Mouse (Mus musculus) cerebellum, postnatal 25 days (tissue): ENCODE measurements around the gene Zmynd8.

Experiments
- DNase-seq, 2 experiments: peaks; one replicate each; pipeline ENCODE4 v3.0.0; 2021; ENCODE audit warnings: mixed read lengths in 2 of 2

Gene Zmynd8

DNA sequence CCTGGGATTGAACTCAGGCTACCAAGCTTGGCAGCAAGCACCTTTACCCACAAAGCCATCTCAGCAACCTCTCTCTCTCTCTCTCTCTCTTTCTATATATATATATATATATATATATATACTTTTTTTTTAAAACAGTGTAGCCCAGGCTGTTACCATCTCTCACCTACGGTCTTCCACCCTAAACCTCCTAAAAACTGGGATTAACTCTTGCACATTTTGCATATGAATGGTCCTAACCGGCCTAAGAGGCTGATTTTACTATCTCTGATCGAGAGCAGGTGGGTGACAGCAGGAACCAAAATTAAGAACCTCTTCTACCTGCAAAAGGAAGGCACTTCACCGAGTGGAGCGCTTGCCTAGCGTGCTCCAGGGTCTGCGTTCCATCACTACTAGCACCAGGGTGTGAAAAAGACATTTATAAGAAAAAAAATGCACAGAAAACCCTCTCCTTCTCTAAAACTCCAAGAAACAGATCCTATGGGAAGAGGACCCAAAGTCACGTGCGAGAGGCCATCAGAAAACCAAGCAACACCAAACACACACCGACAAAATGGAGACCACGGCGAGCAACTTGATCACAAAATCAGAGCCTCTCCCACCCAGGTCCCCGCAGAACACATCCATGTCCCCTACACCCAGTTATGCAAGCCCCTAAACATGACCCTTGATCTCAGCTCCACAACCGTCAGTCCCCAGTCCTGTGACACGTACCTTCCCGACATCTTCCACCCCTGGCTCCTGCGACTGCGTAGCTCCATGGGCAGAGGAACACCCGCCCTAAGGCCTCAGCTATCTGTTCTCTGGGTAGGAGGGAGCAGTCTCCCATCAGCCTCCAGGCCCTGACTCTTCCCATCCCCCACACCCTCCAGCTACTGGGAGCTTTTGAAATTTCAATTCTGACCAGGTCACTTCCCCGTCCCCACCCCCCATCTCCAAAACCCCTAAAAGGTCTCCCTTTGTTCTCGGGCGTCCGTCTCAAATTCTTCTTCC is at the start of gene Zmynd8:
Gene Zmynd8, minus strand, starts transcription at position 815 of the 993 bp plus-strand sequence.
- no peak for DNase-seq

DNA sequence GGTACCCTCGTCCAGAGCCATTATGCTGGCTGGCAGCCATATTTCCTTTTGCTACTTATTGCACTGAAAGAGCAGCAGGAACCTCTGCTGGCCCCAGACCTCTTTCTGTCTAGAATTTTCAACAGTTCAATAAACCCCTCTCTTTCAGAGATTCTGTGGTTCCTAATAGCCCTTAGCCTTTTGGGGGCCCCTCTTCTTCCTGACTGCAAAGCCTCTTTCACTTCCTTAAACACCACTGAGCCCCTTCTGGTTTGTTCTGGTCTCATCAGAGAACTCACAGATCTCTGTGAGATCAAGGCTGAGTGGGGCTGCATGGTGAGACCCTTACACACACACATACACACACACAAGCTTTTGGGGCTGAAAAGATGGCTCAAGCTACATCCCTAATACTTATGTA is 49.2 kb upstream of the Zmynd8 start:
- no peak for DNase-seq

DNA sequence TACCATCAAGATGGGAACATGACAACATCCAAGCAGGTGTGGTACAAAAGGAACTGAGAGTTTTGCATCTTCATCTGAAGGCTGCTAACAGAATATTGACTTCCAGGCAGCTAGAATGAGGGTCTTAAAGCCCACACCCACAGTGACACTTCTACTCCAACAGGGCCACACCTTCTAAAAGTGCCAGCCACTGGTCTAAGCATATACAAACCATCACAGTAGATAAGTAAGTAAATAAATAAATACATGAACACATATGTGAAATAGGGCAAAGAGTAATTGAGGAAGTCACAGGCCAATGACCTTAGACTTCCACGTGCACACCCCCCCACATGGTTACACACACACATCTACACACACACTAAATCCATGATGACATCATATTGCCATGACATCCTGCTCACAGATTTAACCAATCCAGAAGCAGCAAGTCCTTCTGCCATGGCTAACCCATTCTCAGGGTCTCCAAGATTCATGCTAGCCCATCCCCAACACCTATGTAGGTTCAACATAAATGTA is 47.3 kb upstream of the Zmynd8 start:
- DNase-seq = no peak

DNA sequence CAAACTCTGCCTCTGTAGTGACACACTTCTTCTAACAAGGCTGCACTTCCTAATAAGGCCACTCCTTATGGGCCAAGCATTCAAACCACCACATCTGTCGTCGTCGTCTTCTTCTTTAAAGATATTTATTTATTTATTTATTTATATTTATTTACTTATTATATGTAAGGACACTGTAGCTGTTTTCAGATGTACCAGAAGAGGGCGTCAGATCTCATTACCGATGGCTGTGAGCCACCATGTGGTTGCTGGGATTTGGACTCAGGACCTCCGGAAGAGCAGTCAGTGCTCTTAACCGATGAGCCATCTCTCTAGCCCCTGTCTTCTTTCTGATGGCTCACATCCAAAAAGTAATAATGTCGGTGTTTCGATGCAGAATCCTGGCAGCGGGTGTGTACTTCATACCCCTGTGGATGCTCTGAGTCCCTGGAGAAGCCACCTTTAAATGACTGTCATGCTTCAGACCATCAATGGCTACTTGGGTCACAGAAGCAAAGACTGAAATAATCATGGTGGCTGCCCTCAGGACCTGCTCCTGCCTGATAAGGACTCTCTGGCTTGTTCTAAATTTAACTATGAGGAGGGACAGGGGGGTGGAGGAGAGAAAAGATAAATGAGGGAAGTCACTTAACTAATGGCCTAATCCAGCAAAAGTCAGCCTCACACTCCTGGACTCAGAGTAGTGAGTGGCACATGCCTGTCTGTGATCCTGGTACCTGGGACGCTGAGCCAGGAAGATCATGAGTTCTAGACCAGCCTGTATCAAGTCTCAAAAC is 45.9 kb upstream of the Zmynd8 start:
- DNase-seq = no peak

DNA sequence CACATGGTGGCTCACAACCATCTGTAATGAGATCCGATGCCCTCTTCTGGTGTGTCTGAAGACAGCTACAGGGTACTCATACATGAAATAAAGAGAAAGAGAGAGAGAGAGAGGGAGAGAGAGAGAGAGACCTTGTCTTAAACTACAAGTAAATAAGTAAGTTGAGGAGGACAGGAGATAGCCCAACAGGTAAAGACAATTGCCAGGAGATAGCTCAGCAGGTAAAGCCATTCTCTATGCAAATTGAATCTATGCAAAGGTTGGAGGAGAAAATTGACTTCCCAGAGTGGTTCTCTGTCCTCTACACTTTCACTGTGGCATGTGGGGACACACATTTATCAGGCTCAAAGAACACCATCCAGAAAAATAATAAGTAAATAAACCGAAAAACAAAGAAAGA is 44.3 kb upstream of the Zmynd8 start:
- DNase-seq = no peak

DNA sequence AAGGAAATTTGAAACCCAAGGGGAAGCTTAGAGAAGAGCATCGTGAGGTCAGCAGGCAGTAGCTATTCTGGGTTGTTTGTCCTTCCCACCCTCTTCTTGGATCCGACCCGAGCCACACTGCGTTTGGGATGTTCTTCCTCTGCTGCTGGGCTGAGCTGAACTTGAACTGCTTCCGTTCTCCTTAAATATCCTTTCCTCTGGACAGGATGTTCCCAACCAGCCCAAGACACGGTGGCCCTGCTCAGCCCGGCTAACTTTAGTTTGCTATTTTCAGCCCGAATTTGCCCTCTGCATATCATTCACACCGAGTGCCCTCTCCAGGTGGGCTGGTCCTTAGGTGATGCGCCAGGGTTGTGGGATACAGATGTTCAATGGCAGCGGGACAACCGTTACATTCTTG is 37.3 kb upstream of the Zmynd8 start:
- no peak for DNase-seq

DNA sequence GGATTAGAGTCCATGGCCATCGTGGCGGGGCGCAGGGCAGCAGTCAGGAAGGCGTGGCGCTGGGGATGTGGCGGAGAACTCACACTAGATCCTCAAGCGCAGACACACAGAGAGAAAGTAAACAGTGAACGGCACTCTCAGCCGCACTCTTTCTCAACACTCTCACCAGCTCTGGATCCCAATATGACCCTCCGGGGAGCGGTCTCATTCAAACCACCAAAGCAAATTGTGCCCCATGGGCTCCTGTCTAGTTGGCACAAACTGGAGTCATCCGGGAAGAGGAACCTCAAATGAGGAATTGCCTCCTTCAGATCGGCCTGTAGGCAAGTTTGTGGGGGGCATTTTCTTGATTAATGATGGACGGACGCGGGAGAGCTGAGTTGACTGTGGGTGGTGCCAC is 28.9 kb upstream of the Zmynd8 start:
- DNase-seq = no peak

DNA sequence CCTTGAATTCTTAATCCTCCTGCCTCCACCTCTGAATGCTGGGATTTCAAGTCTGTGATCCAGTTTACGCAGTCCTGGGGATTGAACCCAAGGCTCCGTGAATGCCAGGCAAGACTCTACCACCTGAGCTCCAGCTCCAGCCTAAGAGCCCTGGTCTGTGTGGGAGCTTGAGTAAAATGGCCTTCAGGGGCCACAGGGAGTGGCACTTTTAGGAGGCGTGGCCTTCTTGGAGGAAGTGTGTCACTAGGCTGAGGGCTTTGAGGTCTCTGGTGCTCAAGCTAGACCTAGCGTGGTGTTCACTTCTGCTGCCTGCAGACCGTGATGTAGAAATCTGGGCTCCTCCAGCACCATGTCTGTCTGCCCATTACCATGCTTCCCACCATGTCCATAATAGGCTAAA is 27.4 kb upstream of the Zmynd8 start:
- no peak for DNase-seq

DNA sequence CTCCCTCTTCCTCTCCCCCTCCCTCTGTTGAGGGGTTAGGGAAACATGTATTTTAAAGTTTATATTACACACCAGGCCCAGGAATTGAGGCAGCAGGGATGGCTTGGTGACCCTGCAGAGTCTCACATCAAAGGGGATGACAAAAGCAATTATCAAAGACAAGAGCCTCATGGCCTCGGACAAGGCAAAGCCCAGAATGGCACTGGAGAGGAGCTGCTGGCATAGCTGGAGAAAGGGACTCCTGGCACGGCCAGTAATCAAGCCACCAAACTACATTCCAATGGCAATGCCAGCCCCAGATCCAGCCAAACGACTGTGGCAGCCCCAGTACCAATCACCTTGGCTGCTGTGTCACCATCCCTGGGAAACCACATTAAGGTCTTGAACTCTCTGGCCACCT is 26.3 kb upstream of the Zmynd8 start:
- no peak for DNase-seq

DNA sequence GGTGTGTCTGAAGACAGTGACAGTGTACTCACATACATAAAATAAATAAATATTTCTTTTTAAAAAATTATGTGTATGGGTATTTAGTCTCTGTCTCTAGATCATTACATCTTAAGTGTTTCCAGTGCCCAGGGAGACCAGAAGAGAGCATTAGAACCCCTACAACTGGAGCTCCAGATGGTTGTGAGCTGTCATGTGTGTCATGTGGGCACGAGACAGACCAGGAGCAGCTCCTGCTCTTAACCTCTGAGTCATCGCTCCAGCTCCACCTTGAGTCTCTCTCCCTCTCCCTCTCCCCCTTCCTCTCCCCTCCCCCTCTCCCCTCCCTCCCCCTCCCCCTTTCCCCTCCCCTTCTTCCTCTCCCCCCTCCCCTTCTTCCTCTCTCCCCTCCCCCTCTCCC is 25.9 kb upstream of the Zmynd8 start:
- no peak for DNase-seq

DNA sequence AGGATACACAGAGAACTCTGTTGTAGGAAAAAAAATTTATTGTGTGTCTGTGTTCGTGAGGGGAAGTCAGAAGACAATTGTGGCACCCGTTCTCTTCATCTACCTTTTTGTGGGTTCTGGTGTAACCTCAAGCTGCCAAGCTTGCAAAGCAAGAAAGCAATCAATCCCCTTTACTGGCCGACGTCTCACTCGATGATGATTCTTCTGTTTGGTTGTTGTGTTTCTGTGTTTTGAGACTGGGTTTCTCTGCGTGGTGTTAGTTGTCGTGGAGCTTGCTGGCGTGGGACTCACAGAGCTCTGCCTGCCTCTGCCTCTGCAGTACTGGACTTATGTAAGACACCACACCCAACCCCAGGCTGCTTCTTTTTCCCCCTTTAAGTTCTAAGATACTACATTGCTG is 24.9 kb upstream of the Zmynd8 start:
- no peak for DNase-seq

DNA sequence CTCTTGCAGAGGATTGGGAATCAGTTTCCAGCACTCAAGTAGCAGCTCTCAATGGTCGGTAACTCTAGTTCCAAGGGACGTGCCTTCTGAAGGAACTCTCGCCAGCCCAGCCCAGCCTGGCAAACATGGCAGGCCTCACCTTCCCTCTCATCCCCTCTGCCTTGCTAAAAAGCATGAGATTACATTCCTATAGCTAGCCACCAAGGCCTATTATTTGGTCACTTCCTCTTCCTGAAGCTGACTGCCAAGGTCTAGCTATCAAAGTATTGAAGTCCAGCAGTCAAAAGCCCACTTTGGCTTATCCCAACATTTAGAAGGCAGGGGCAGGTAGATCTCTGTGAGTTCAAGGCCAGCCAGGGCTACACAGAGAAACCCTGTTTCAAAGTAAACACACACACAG is 24.2 kb upstream of the Zmynd8 start:
- DNase-seq = no peak

DNA sequence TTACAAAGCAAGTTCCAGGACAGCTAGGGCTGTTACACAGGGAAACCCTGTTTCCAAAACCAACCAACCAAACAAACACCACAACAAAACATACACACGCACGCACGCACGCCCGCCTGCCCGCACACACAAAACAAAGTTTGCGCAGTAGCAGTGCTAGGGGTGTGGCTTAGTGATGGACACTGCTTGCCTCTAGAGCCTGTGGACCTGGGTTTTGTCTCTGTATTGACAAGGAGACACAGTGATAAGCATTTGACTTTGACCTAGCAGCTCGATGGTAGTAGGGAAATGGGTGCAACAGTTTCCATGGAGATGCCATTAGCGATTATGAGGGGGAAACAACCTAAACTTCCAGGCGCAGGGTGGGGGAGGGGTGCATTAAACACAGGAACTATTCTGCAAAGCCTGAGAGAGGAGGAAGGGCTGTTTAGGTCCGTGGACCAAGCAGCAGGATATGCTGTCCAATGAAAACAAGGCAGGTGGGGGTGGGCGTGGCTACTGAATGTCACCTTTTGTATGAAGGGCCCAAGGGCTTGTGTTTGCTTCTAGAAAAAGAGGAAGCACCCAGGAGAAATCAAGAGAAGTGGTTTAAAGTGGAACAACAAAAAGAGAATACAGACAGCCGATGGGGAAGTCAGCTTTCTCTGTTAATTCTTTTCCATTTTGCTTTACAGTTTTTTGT is 23.4 kb upstream of the Zmynd8 start:
- no peak for DNase-seq

DNA sequence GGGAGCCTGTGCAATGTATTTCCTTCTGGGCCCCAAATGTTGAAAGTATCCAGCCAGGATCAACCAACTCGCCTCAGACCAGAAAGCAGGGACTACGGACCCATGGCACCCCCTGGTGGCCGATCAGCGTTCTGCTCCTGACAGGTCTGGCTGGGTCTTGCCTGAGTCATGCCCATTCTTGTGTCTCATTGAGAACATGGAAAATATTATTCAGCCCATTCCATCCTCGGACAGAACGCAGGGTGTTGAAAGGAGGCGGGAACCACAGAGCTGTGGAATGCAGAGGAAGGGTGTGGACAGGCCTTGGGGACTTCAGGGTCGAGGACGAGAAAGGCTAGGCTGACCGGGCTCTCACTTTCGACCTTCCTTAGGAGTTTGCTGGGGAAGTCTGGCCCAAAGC is 15.5 kb upstream of the Zmynd8 start:
- DNase-seq = peak; percentile 97 to 98

DNA sequence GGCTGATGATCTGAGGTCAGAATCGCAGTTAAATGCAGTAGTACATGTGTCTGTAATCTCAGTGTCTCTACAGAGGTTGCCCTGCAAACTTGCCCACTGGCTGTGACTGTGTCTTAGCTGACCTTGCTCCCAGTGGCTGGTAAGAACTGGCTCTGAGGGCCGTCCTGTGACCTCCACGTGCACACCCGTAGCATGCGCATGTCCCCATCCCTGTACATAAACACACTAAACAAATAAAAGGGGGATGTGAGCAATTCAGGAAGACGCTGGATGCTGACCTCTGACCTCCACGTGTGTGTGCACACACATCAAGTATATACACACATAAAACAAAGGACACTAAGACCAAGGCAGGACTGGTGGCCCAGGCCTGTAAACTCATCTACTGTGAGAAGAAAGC is 14.3 kb upstream of the Zmynd8 start:
- no peak for DNase-seq

DNA sequence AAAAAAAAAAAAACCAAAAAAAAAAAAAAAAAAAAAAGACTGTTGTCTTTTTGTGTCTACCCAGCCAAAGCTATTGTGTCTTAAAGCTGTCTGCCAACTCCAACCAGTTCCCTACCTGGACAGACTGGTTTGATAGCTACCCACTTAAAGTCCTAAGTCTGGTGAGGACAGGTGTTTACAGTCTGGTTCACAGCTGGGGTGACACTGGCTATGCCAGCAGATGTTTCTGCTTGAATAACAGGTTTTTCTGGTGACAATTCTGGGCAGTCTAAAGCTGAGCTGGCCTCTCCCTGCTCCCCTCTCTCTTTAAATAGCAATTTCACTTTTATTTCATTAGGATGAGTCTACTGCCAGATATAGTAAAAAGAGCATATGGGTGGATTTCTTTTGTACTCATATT is 10.9 kb upstream of the Zmynd8 start:
- DNase-seq = no peak

DNA sequence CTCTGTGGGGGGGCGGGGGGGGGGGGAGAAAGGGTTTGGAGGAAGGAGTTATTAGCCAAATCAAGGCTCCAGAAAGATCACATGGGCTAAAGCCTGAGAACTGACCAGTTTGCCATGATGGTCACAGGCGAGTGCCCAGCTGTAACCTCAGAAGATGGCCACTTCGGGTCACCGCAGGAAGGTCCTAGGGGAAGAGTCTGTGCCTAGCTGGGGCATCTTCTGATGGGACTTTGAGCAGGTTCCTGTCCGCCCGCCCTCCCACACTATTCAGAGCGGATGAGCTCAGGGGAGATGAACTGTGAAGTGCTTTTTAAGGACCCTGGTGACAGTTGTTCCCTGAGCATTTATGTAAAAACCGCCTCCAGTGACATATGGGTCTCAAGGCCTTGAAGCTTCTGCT is 8.4 kb upstream of the Zmynd8 start:
- no peak for DNase-seq

DNA sequence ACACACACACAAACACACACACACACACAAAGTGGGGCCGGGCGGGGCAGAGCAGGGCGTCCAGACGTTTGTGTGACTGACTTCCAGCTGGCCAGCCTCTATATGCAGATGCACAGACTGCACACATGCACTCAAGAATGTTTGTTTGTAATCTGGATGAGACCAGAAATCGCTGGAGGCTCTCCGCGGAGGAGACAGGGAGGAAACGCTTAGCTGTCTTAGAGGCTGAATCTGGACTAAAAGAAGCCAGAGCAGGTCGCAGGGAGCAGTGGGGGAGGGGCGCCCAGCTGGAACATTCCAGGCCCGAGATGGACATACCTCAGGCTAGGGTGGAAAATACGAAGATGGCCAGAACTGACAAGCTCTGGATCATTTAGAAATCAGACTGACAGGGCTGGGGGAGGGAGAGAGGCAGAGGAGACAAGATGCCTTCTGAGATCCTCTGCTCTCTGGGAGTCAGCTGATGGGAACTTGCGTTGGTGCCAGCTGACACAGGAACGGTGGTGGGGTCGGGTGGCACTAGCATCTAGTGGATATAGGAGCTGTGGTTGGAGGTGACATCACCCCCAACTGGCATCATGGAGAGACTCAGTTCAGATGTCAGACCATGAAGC is 7.6 kb upstream of the Zmynd8 start:
- DNase-seq = peak; percentile 45 to 57

DNA sequence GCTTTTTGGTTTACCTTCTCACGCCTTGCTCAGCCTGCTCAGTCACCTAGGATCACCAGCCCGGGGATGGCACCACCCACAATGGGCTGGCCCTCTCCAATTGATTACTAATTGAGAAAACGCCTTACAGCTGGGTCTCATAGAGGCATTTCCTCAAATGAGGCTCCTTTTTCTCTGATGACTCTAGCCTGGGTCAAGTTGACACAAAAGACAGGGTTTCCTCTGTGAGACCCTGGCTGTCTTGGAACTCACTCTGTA is 2.2 kb upstream of the Zmynd8 start:
- DNase-seq = no peak

DNA sequence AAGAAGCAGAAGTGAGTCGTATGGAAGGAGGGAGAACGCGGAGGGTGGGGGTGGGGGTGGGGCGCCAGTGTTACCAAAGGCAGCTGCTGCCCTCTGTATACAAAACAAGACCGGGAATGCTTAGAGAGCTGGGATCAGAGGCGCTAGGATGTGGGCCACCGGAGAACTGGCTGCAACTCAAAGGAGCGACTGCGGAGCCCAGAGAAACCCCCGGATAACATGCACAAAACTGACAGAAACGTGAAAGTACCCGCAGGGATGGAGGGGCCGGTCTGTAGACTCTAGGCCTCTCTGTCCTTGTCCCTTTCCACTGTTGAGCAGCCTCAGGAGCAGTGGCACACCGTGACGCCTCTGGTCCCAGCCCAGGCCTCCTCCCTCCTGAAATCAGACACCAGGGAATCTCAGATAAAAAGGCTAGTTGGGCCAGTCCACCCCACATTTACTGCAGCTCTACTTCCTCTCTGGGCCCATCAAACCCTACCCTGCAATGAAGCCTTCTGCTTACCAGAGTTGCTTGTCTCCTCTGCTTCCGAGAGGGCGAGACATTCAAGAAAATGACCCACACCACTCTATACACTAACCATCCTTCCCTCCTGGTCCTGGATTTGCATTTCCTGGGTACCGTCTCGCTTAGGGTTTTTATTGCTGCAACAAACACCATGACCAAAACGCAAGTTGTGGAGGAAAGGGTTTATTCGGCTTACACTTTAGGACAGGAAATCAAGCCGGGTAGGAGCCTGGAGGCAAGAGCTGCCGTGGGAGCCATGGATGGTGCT is 1.7 kb upstream of the Zmynd8 start:
- DNase-seq = no peak

DNA sequence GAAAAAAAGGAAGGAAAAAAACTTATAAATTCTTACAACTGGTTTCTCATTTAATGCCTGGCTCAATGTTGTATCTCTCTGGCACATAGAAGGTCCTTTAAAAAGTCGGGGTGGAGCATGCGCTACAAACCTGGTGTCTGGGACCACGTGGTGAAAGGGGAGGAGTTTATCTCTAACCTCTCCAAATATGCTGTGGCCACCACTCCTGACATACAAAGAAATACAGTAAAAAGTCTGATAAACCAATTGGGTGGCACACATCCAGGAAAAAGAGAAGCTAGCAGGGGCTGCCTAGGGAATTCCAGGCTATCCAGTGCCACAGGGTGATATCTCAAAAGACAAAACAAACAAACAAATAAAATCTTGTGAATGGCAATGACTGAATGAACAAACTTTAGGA is 1.1 kb upstream of the Zmynd8 start:
- no peak for DNase-seq

DNA sequence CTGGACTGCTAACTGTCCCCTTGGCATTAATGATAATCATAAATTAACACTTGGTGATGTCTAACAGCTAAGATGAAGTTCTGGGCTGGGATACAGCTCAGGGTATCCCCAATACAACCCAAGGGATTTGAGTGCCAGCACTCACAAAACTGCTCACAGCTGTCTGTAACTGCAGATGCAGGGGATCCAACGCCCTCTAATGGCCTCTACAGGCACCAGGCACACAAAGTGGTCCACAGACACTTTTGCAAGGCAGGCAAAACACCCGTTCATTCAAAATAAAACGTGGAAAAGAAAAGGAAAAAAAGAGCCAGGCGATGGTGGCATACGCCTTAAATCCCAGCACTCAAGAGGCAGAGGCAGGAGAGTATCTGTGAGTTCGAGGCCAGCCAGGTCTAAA is 658 bp upstream of the Zmynd8 start:
- no peak for DNase-seq
